Mouse (Mus musculus) myocyte (in vitro differentiated cells): Measurements from ENCODE around the gene Ap5m1. TPM values are rescaled to one million over a fixed set of nuclear protein-coding genes. Genes with fewer than 3 reads are reported as not detected.

Experiments
- H3K27me3 ChIP-seq: one replicate; pipeline ENCODE4 v1.6.1; 2011; ENCODE audit not compliant: control insufficient read depth, insufficient read depth, insufficient read length
- H3K36me3 ChIP-seq: one replicate; pipeline ENCODE4 v1.6.1; 2011; ENCODE audit not compliant: control insufficient read depth, insufficient read depth
- H3K4me2 ChIP-seq: one replicate; pipeline ENCODE4 v1.6.1; 2011; ENCODE audit warnings: low read depth, control low read depth
- H3K4me3 ChIP-seq: one replicate; pipeline ENCODE4 v1.5.1; 2011; ENCODE audit warnings: mild to moderate bottlenecking, control low read depth, moderate library complexity
- H3K79me2 ChIP-seq: one replicate; pipeline ENCODE4 v1.6.1; 2011; ENCODE audit not compliant: control insufficient read depth, insufficient read depth
- H3ac ChIP-seq: one replicate; pipeline ENCODE4 v1.6.1; 2011; ENCODE audit not compliant: control insufficient read depth, insufficient read length
- CEBPB ChIP-seq: IDR thresholded peaks from 2 replicates; pipeline ENCODE4 v1.6.1; 2011; ENCODE audit warnings: mild to moderate bottlenecking, moderate library complexity; ENCODE audit not compliant: poor library complexity, insufficient read depth, severe bottlenecking
- E2F4 ChIP-seq: IDR thresholded peaks from one replicate; pipeline ENCODE4 v1.6.1; 2011; ENCODE audit warnings: mild to moderate bottlenecking, control low read depth, moderate library complexity; ENCODE audit not compliant: insufficient read depth
- MAX ChIP-seq: IDR thresholded peaks from one replicate; pipeline ENCODE4 v1.6.1; 2011; ENCODE audit warnings: low read depth, mild to moderate bottlenecking, control low read depth
- MYOD1 ChIP-seq, 3 experiments: IDR thresholded peaks; one replicate each; pipeline ENCODE4 v1.6.1; 2011; ENCODE audit warnings: control low read depth in 2 of 3, low read depth in 2 of 3, mild to moderate bottlenecking in 2 of 3, moderate library complexity in 1 of 3; ENCODE audit not compliant: insufficient read length in 2 of 3, control insufficient read depth in 1 of 3
- MYOG ChIP-seq, 3 experiments: IDR thresholded peaks; one replicate each; pipeline ENCODE4 v1.6.1; 2011; ENCODE audit warnings: control low read depth in 2 of 3, low read depth in 2 of 3, mild to moderate bottlenecking in 2 of 3; ENCODE audit not compliant: insufficient read length in 2 of 3, control insufficient read depth in 1 of 3, insufficient read depth in 1 of 3
- POLR2A ChIP-seq: IDR thresholded peaks from one replicate; pipeline ENCODE4 v1.6.1; 2011; ENCODE audit warnings: low read depth, mild to moderate bottlenecking, control low read depth, moderate library complexity; ENCODE audit not compliant: insufficient read length
- POLR2AphosphoS2 ChIP-seq: IDR thresholded peaks from one replicate; pipeline ENCODE4 v1.6.1; 2011; ENCODE audit warnings: low read depth, control low read depth; ENCODE audit not compliant: insufficient read length
- REST ChIP-seq: IDR thresholded peaks from one replicate; pipeline ENCODE4 v1.6.1; 2011; ENCODE audit warnings: mild to moderate bottlenecking, control low read depth, moderate library complexity; ENCODE audit not compliant: insufficient read depth, insufficient read length
- SRF ChIP-seq: IDR thresholded peaks from one replicate; pipeline ENCODE4 v1.6.1; 2011; ENCODE audit warnings: low read depth; ENCODE audit not compliant: control insufficient read depth, insufficient read length
- TCF12 ChIP-seq: IDR thresholded peaks from one replicate; pipeline ENCODE4 v1.6.1; 2011; ENCODE audit warnings: mild to moderate bottlenecking, control low read depth; ENCODE audit not compliant: poor library complexity, insufficient read depth, severe bottlenecking
- TCF3 ChIP-seq: IDR thresholded peaks from one replicate; pipeline ENCODE4 v1.6.1; 2011; ENCODE audit warnings: low read depth, control low read depth; ENCODE audit not compliant: insufficient read length
- USF1 ChIP-seq: IDR thresholded peaks from one replicate; pipeline ENCODE4 v1.6.1; 2011; ENCODE audit warnings: low read depth, mild to moderate bottlenecking, control low read depth, moderate library complexity
- polyA plus RNA-seq: library from polyadenylated mRNA; unstranded; fragments of >200 nt; fragmentation: generic; extraction: Trizol; gene quantifications from one replicate; pipeline ENCODE4 v1.2.1, GENCODE M21; 2012; ENCODE audit warnings: missing spikeins

Ap5m1 gene
- polyA plus RNA-seq, 1 experiment, result 4.0 TPM

- H3K4me3 ChIP-seq, result no peak overlapping the region
- no peaks in the 10 kb centered on the region for H3K36me3 ChIP-seq
- no peaks in the 10 kb centered on the region for H3K27me3 ChIP-seq
- no peak for TF ChIP-seq REST
- TF ChIP-seq MYOG (IDR thresholded peaks at IDR 0.05; ENCODE audit: control insufficient read depth in 1 of 3, insufficient read depth in 1 of 3, insufficient read length in 2 of 3, low read depth in 2 of 3), result no peak
- TF ChIP-seq MAX, result no peak
- TF ChIP-seq TCF3, result no peak
- H3K79me2 ChIP-seq, result no peaks in the 10 kb centered on the region
- no peak overlapping the region for H3K4me2 ChIP-seq
- H3ac ChIP-seq, result no peak overlapping the region
Measured at GRCm38 (mm10) chr14:49118381-49118780, 52.5 kb downstream of the Ap5m1 start.

- Histone ChIP-seq H3K4me2 (no peak overlapping the region), H3K27me3 (no peaks in the 10 kb centered on the region), H3K79me2 (no peaks in the 10 kb centered on the region), H3ac (no peak overlapping the region), H3K4me3 (no peak overlapping the region), H3K36me3 (no peaks in the 10 kb centered on the region)
- no peak for TF ChIP-seq MYOD1 (IDR thresholded peaks at IDR 0.05; ENCODE audit: control insufficient read depth in 1 of 3, insufficient read length in 2 of 3, low read depth in 2 of 3)
- TF ChIP-seq MAX, result no peak
- no peak for TF ChIP-seq POLR2A
- TF ChIP-seq E2F4, result no peak
- no peak for TF ChIP-seq USF1
- TF ChIP-seq POLR2AphosphoS2, result no peak
- no peak for TF ChIP-seq REST
- no peak for TF ChIP-seq TCF3
- TF ChIP-seq SRF, result no peak
- no peak for TF ChIP-seq CEBPB
Measured at GRCm38 (mm10) chr14:49121723-49122122, 55.8 kb downstream of the Ap5m1 start.

GRCm38 (mm10) chr14:49127162-49127779 lies 61.4 kb downstream of the Ap5m1 start:
- TF ChIP-seq TCF12 (no peak), REST (no peak), POLR2AphosphoS2 (no peak), TCF3 (no peak), POLR2A (no peak), MAX (no peak), SRF (no peak), E2F4 (no peak), USF1 (no peak), MYOG (IDR thresholded peaks at IDR 0.05; ENCODE audit: control insufficient read depth in 1 of 3, insufficient read depth in 1 of 3, insufficient read length in 2 of 3, low read depth in 2 of 3) (no peak), MYOD1 (IDR thresholded peaks at IDR 0.05; ENCODE audit: control insufficient read depth in 1 of 3, insufficient read length in 2 of 3, low read depth in 2 of 3) (no peak), CEBPB (no peak)
- no peak overlapping the region for H3ac ChIP-seq
- H3K79me2 ChIP-seq, result no peaks in the 10 kb centered on the region
- H3K4me2 ChIP-seq, result no peak overlapping the region
- H3K36me3 ChIP-seq, result no peaks in the 10 kb centered on the region
- no peak overlapping the region for H3K4me3 ChIP-seq
- peaks cover 6% of the 10 kb centered on the region for H3K27me3 ChIP-seq

- Histone ChIP-seq H3K79me2 (no peaks in the 10 kb centered on the region), H3ac (no peak overlapping the region), H3K4me3 (no peak overlapping the region), H3K27me3 (peaks cover 6% of the 10 kb centered on the region), H3K4me2 (no peak overlapping the region), H3K36me3 (no peaks in the 10 kb centered on the region)
- TF ChIP-seq SRF, result no peak
- TF ChIP-seq CEBPB, result no peak
- no peak for TF ChIP-seq POLR2A
Measured at GRCm38 (mm10) chr14:49128544-49129263, 62.8 kb downstream of the Ap5m1 start.

- H3K4me3 ChIP-seq, result no peak overlapping the region
- peaks cover 1% of the 10 kb centered on the region for H3K27me3 ChIP-seq
- H3K79me2 ChIP-seq, result no peaks in the 10 kb centered on the region
- H3ac ChIP-seq, result no peak overlapping the region
- H3K36me3 ChIP-seq, result no peaks in the 10 kb centered on the region
- TF ChIP-seq CEBPB, result no peak
- TF ChIP-seq POLR2A, result no peak
- no peak for TF ChIP-seq MAX
- TF ChIP-seq E2F4, result no peak
- TF ChIP-seq POLR2AphosphoS2, result no peak
- TF ChIP-seq TCF12, result no peak
- TF ChIP-seq TCF3, result no peak
- TF ChIP-seq USF1, result no peak
- no peak for TF ChIP-seq MYOG (IDR thresholded peaks at IDR 0.05; ENCODE audit: control insufficient read depth in 1 of 3, insufficient read depth in 1 of 3, insufficient read length in 2 of 3, low read depth in 2 of 3)
- TF ChIP-seq SRF, result no peak
- TF ChIP-seq REST, result no peak
- no peak overlapping the region for H3K4me2 ChIP-seq
Measured at GRCm38 (mm10) chr14:49132391-49132790, 66.5 kb downstream of the Ap5m1 start.
